Mouse (Mus musculus) MN1 (cell line): ENCODE data around the gene Gm7233.
"Not testable (repeated sequence)": the region's sequence is repeated elsewhere in the genome, so short reads cannot be mapped to it uniquely, and the experiment has no call there.

Experiments used
- DNase-seq: peaks from one replicate; pipeline ENCODE4 v3.0.0-alpha.2; 2016; ENCODE audit warnings: low spot score

Gm7233 gene

DNA sequence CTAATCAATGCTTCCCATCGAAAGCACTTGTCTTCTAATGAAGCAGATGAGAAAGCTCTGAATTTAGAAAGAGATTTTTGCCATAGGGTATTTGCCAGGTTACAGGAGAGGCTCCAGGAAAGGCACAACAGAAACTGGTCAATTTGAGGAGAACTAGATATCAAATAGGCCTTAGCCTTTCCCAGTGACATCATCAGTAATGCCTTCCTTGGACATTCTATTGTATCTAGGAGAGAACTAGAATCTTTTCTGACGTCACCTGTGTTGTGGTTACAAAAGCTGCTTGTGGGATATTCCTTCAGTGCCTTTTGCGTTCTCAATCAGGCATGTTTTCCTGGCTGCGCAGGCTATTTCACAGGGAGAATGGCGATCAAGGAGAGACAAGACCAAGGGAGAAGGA lies at the start of gene Gm7233:
Gene Gm7233 (plus strand): TSS at position 301 of the 400 bp plus-strand sequence.
- DNase-seq = not testable (repeated sequence)

DNA sequence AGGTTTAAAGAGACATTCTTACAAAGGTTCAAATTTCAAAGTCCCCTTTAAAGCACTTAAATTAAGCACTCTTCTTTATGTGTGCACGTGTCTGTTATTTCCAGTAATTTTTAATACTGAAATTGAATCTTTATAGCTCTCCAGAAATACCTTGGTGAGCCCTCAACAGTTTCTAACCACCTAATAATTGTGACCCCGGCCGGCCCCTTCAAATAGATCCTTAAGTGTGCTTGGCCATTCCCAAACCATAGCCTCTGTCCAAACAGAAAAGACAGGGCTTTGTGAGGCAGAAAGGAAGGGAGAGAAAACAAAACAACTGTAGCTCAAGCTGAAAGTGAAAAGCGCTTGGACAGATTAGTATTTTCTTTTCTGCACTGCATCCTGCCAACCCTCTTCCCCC lies 12.5 kb upstream of the Gm7233 start:
- DNase-seq = not testable (repeated sequence)

DNA sequence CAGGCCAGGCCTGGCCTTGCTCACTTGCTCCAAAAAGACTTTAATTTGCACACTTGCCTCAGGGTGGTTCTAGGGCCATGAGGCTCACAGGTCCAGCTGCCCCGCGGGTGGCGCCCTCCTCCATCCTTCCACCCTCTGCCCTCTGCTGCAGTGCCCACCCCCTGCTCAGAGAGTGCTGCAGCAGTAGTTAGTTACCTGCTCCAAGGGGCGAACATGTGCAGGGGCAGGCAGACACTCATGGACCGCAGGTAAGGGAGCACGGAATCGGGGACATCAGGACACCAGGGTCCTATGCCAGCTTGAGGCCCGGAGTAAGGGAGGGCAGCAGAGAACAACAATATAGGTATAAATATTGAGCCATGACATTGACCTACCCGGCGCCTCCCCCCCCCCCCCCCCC lies 11.7 kb upstream of the Gm7233 start:
- DNase-seq = not testable (repeated sequence)

DNA sequence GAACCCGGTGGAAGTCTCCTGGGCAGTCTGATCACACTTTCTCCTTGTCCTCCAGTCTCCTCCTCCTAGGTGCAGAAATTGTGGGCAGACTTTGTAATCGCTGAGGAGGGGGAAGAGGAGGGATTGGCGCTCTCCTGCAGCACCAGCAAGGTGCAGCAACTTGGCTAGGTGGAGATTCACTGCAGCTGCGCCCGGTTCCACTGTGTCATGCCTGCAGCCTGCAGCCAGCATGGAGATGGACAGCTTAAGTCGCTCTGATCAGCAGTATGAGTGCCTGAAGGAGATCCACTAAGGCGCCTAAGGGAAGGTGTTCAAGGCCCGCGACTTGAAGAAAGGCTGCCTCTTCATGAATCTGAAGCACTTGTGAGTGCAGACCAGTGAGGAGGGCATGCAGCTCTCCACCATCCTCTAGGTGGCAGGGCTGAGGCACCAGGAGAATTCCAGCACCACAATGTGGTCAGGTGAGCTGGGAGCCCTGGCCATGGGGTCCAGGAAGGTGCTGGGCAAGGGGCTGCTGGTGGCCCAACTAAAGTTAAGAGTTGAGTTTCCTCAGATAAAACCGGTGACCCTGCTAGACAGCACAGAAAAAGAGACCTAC lies 11.0 kb upstream of the Gm7233 start:
- DNase-seq = not testable (repeated sequence)

DNA sequence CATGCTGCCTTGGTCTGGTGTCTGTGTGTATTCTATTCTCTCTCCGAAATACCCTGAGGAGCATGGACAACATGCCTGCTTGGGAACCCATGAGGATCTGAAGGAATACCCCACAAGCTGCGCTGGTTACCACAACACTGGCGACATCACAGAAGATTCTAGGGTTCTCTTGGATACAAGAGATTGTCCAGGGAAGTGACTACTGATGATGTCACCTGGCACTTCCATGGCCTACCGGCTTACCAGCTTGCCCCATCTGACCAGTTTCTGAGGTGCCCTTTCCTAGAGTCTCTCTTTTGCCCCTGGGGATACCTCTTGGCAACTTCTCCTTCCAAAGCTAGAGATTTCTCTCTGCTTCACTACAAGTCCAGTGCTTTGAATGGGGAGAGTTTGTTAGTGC lies 55.5 kb downstream of the Gm7233 start, which contains the start of gene Gm8122:
Gene Gm8122 (minus strand): TSS at position 101 of the 400 bp plus-strand sequence.
- not testable (repeated sequence) for DNase-seq
